Mouse (Mus musculus): Measurements from ENCODE around the gene Gm6217. TPM values are rescaled to one million over a fixed set of nuclear protein-coding genes. Genes with fewer than 3 reads are reported as not detected.
"Not testable (repeated sequence)": the region's sequence is repeated elsewhere in the genome, so short reads cannot be mapped to it uniquely, and the experiment has no call there.

Gm6217 gene
- total RNA-seq, 1 experiment: not detected

GRCm38 (mm10) chr1:82973244-82973643 lies 42.0 kb upstream of the Gm6217 start:
- no peaks in the 10 kb centered on the region for H3K4me1 ChIP-seq (ENCODE audit: control insufficient read depth in 2 of 2, insufficient read depth in 2 of 2, low read length in 2 of 2, poor library complexity in 1 of 2)
- DNase-seq (ENCODE audit: low read depth, low spot score): no peak
- H3K9ac ChIP-seq (ENCODE audit: insufficient read depth, low read depth, low read length, poor library complexity, severe bottlenecking): no peak overlapping the region
- in situ Hi-C loops (cut with MboI; ENCODE audit: low sequenced_read_pairs in 2 of 2, unreplicated experiment in 2 of 2): no loop called here
- no peak overlapping the region for H3K4me3 ChIP-seq (ENCODE audit: insufficient read depth in 1 of 2, low read depth in 1 of 2, low read length in 2 of 2, poor library complexity in 1 of 2, severe bottlenecking in 1 of 2)
- H3K36me3 ChIP-seq (ENCODE audit: control insufficient read depth, insufficient read depth, low read length, poor library complexity, severe bottlenecking): no peaks in the 10 kb centered on the region
- H3K9me3 ChIP-seq (ENCODE audit: control insufficient read depth, insufficient read depth, low read depth, low read length): no peaks in the 10 kb centered on the region
- no peak overlapping the region for H3K27ac ChIP-seq (ENCODE audit: insufficient read depth, low read depth, low read length, poor library complexity, severe bottlenecking)
- TF ChIP-seq HCFC1 (IDR thresholded peaks at IDR 0.05; ENCODE audit: borderline replicate concordance, insufficient read depth, low read length) (no peak), CHD2 (IDR thresholded peaks at IDR 0.05; ENCODE audit: low read depth, low read length) (no peak), MAFK (IDR thresholded peaks at IDR 0.05; ENCODE audit: insufficient read depth, low read depth, low read length) (no peak), ZNF384 (IDR thresholded peaks at IDR 0.05; ENCODE audit: low read depth, low read length) (no peak), ZC3H11A (IDR thresholded peaks at IDR 0.05; ENCODE audit: borderline replicate concordance, low read depth, low read length) (no peak)

GRCm38 (mm10) chr1:82972046-82972445 lies 40.8 kb upstream of the Gm6217 start:
- H3K9ac ChIP-seq (ENCODE audit: insufficient read depth, low read depth, low read length, poor library complexity, severe bottlenecking): no peak overlapping the region
- no peaks in the 10 kb centered on the region for H3K36me3 ChIP-seq (ENCODE audit: control insufficient read depth, insufficient read depth, low read length, poor library complexity, severe bottlenecking)
- H3K27ac ChIP-seq (ENCODE audit: insufficient read depth, low read depth, low read length, poor library complexity, severe bottlenecking): no peak overlapping the region
- no peaks in the 10 kb centered on the region for H3K4me1 ChIP-seq (ENCODE audit: control insufficient read depth in 2 of 2, insufficient read depth in 2 of 2, low read length in 2 of 2, poor library complexity in 1 of 2)
- TF ChIP-seq ZC3H11A (IDR thresholded peaks at IDR 0.05; ENCODE audit: borderline replicate concordance, low read depth, low read length): no peak
- TF ChIP-seq HCFC1 (IDR thresholded peaks at IDR 0.05; ENCODE audit: borderline replicate concordance, insufficient read depth, low read length): no peak
- no peak for TF ChIP-seq ZNF384 (IDR thresholded peaks at IDR 0.05; ENCODE audit: low read depth, low read length)
- no peak for TF ChIP-seq MAFK (IDR thresholded peaks at IDR 0.05; ENCODE audit: insufficient read depth, low read depth, low read length)
- no peak for TF ChIP-seq CHD2 (IDR thresholded peaks at IDR 0.05; ENCODE audit: low read depth, low read length)
- no peak for DNase-seq (ENCODE audit: low read depth, low spot score)
- H3K9me3 ChIP-seq (ENCODE audit: control insufficient read depth, insufficient read depth, low read depth, low read length): no peaks in the 10 kb centered on the region
- H3K4me3 ChIP-seq (ENCODE audit: insufficient read depth in 1 of 2, low read depth in 1 of 2, low read length in 2 of 2, poor library complexity in 1 of 2, severe bottlenecking in 1 of 2): no peak overlapping the region
- in situ Hi-C loops (cut with MboI; ENCODE audit: low sequenced_read_pairs in 2 of 2, unreplicated experiment in 2 of 2): no loop called here

GRCm38 (mm10) chr1:82966413-82966812 lies 35.2 kb upstream of the Gm6217 start:
- TF ChIP-seq ZNF384 (IDR thresholded peaks at IDR 0.05; ENCODE audit: low read depth, low read length) (no peak), HCFC1 (IDR thresholded peaks at IDR 0.05; ENCODE audit: borderline replicate concordance, insufficient read depth, low read length) (no peak), CHD2 (IDR thresholded peaks at IDR 0.05; ENCODE audit: low read depth, low read length) (no peak), MAFK (IDR thresholded peaks at IDR 0.05; ENCODE audit: insufficient read depth, low read depth, low read length) (no peak), ZC3H11A (IDR thresholded peaks at IDR 0.05; ENCODE audit: borderline replicate concordance, low read depth, low read length) (no peak)
- DNase-seq (ENCODE audit: low read depth, low spot score): no peak
- Histone ChIP-seq H3K4me3 (ENCODE audit: insufficient read depth in 1 of 2, low read depth in 1 of 2, low read length in 2 of 2, poor library complexity in 1 of 2, severe bottlenecking in 1 of 2) (no peak overlapping the region), H3K27ac (ENCODE audit: insufficient read depth, low read depth, low read length, poor library complexity, severe bottlenecking) (no peak overlapping the region), H3K4me1 (ENCODE audit: control insufficient read depth in 2 of 2, insufficient read depth in 2 of 2, low read length in 2 of 2, poor library complexity in 1 of 2) (no peaks in the 10 kb centered on the region), H3K9me3 (ENCODE audit: control insufficient read depth, insufficient read depth, low read depth, low read length) (no peaks in the 10 kb centered on the region), H3K36me3 (ENCODE audit: control insufficient read depth, insufficient read depth, low read length, poor library complexity, severe bottlenecking) (no peaks in the 10 kb centered on the region), H3K9ac (ENCODE audit: insufficient read depth, low read depth, low read length, poor library complexity, severe bottlenecking) (no peak overlapping the region)
- in situ Hi-C loops (cut with MboI; ENCODE audit: low sequenced_read_pairs in 2 of 2, unreplicated experiment in 2 of 2): no loop called here

- Histone ChIP-seq H3K9ac (ENCODE audit: insufficient read depth, low read depth, low read length, poor library complexity, severe bottlenecking) (no peak within 1 kb of the TSS), H3K4me1 (ENCODE audit: control insufficient read depth in 2 of 2, insufficient read depth in 2 of 2, low read length in 2 of 2, poor library complexity in 1 of 2) (no peaks in the 10 kb centered on the region), H3K27ac (ENCODE audit: insufficient read depth, low read depth, low read length, poor library complexity, severe bottlenecking) (no peak within 1 kb of the TSS), H3K4me3 (ENCODE audit: insufficient read depth in 1 of 2, low read depth in 1 of 2, low read length in 2 of 2, poor library complexity in 1 of 2, severe bottlenecking in 1 of 2) (peak within 1 kb of the TSS; percentile 11 to 57), H3K9me3 (ENCODE audit: control insufficient read depth, insufficient read depth, low read depth, low read length) (no peaks in the 10 kb centered on the region), H3K36me3 (ENCODE audit: control insufficient read depth, insufficient read depth, low read length, poor library complexity, severe bottlenecking) (no peaks in the 10 kb centered on the region)
- in situ Hi-C loops (cut with MboI; ENCODE audit: low sequenced_read_pairs in 2 of 2, unreplicated experiment in 2 of 2): no loop called here
- TF ChIP-seq CHD2 (IDR thresholded peaks at IDR 0.05; ENCODE audit: low read depth, low read length): no peak
- peak; percentile 47; the same call in 1 of the 2 replicates for TF ChIP-seq HCFC1 (IDR thresholded peaks at IDR 0.05; ENCODE audit: borderline replicate concordance, insufficient read depth, low read length)
- no peak for DNase-seq (ENCODE audit: low read depth, low spot score)
Observed at GRCm38 (mm10) chr1:82959870-82960385, 28.7 kb upstream of the Gm6217 start, which contains the start of gene Gm47955. Gene Gm47955 (plus strand): TSS chr1:82960286.

- H3K27ac ChIP-seq (ENCODE audit: insufficient read depth, low read depth, low read length, poor library complexity, severe bottlenecking); H3K9me3 ChIP-seq (ENCODE audit: control insufficient read depth, insufficient read depth, low read depth, low read length); in situ Hi-C loops (cut with MboI; ENCODE audit: low sequenced_read_pairs in 2 of 2, unreplicated experiment in 2 of 2); H3K4me3 ChIP-seq (ENCODE audit: insufficient read depth in 1 of 2, low read depth in 1 of 2, low read length in 2 of 2, poor library complexity in 1 of 2, severe bottlenecking in 1 of 2); H3K9ac ChIP-seq (ENCODE audit: insufficient read depth, low read depth, low read length, poor library complexity, severe bottlenecking); DNase-seq (ENCODE audit: low read depth, low spot score); H3K36me3 ChIP-seq (ENCODE audit: control insufficient read depth, insufficient read depth, low read length, poor library complexity, severe bottlenecking); H3K4me1 ChIP-seq (ENCODE audit: control insufficient read depth in 2 of 2, insufficient read depth in 2 of 2, low read length in 2 of 2, poor library complexity in 1 of 2): not testable (repeated sequence)
Observed at GRCm38 (mm10) chr1:82955913-82956312, 24.7 kb upstream of the Gm6217 start, which contains the start of gene Gm7544. Gene Gm7544 (minus strand): TSS chr1:82956013.

Measured in ES-E14 (cell line).